Mouse (Mus musculus) heart, postnatal 36 days (tissue): ENCODE results near the gene Ccni. TPM values are rescaled to one million over a fixed set of nuclear protein-coding genes. Genes with fewer than 3 reads are reported as not detected.
A peak's percentile ranks its signal among the peaks of the same experiment; 100 is the strongest.

Experiments used
- DNase-seq, 2 experiments: peaks; one replicate each; pipeline ENCODE4 v3.0.0; 2021 to 2022
- intact Hi-C: fragments of 180-260 bp; cut with DNase I; formaldehyde crosslinking; loops from one replicate; pipeline ENCODE4 v1.15.1; 2025
- total RNA-seq, 2 experiments: library from RNA; stranded (reverse); gene quantifications; 2 replicates each; pipeline ENCODE4 v1.2.3; 2021

Gene Ccni
- total RNA-seq, 2 experiments from 2014 or later, result 167 to 188 TPM

GRCm38 (mm10) chr5:93143360-93144091 is 62.8 kb downstream of the Ccni start:
- no peak for DNase-seq
- intact Hi-C loops, result no loop called here

- DNase-seq, result no peak
- intact Hi-C loops, result no loop called here
These were observed 65.5 kb downstream of the Ccni start for GRCm38 (mm10) chr5:93140747-93141146.

GRCm38 (mm10) chr5:93139350-93139749 is 66.9 kb downstream of the Ccni start:
- intact Hi-C loops, result no loop called here
- DNase-seq, result no peak

DNA sequence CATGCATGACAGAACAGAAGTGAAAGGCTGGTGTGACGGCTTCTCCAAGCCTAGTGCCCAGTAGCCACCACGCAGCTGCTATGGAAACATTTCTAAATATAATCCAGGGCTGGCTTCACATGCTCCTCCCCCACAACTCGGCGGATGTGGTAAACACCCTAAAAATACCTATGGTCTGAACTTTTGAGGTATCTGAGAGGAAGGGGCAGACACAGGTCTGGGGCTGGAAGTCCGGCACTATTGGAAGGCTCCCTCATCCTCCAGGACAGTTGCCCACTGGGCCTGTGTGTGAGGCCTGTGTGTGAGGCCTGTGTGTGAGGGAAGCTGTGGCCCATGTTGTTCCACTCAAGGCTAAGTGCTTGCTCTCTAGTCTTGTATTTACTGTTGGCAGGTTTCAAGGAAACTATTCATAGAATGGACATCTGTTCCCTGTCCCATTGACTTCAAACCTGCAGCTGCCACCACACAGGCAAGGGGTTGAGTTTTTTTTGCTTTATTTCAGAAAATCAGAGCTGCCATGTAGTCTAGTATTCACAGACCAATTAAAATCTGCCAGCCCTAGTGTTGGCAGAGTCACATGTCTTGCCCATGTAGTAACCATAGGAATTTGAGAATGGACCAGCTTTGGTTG is 69.2 kb downstream of the Ccni start:
- intact Hi-C loops, result no loop called here
- DNase-seq, result peak; percentile 50 to 74

GRCm38 (mm10) chr5:93135368-93136107 is 70.8 kb downstream of the Ccni start:
- no peak for DNase-seq
- intact Hi-C loops, result no loop called here

DNA sequence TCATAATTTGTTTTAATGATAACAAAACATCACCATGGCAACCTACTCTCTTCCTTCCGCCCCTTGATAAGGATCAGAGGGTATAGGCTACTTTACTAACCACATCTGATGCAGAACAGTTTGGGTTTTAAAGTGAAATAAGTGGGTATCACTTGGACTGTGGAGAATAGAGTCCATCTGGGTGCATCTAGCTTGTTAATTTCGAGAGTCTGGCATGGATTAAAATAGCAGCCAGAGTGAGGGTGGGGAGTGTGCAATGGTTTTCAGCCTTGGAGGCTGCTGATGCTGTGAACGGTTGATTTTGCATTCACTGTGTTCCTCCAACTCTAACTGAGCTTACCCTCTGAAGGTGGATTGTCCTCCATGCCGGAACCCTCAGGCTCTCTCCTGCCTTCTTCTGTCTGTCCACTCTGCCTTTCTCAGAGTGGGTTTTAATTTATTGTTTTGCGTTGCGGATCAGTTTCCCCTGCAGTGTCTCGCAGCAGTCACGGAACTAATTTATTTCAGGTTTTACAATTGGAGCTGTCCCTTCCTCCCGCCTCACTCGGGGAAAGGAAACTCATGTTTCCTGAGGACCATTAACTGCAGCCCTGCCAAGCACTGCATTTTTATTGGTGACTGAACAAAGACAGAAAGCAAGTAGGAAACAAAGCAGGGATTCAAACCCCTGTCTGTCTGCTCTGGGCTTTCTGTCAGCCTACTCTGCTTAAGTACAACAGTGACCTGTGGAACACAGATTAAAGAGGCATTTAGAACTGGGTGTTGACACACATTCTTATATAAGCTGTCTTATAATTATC is 72.7 kb downstream of the Ccni start:
- intact Hi-C loops, result loop anchor here (2.0 kb wide), 1 partner anchor 41 kb away; the partner anchor contains the start of gene Sept11

More for the DNA sequence above, 72.7 kb downstream of the Ccni start:
- no peak for DNase-seq

Other genes starting within 250 kb of the Ccni start
- gene Sowahb, start 161.5 kb downstream of the Ccni start, total RNA-seq, result under 1 TPM in 1 of 2 experiments, not detected in 1; 0.08 TPM
- 10 to 100 TPM; 29.9 to 32.5 TPM for gene Sept11, start 113.1 kb downstream of the Ccni start, total RNA-seq
- gene 2010109A12Rik, start within 50 bp of the Ccni start, total RNA-seq, result under 1 TPM in 1 of 2 experiments, not detected in 1; 0.68 TPM
- 10 to 100 TPM; 19.2 to 20.8 TPM for gene Ccng2, start 60.8 kb upstream of the Ccni start, total RNA-seq